Comparison of ENCODE assay signal across 7 mouse cellular contexts in genomic region chr10:79852827-79853226, GRCm38 (mm10). TPM values are rescaled to one million over a fixed set of nuclear protein-coding genes. Genes with fewer than 3 reads are reported as not detected.
A peak's percentile ranks its signal among the peaks of the same experiment; 100 is the strongest.
DNase-seq lines count a peak whose midpoint lies in the region; ATAC-seq and TF ChIP-seq lines count a peak whose summit lies in the region.

No protein-coding gene starts in this region.

- peak overlapping the region; percentile 59 for H3K4me3 ChIP-seq in lung, embryonic 16.5 days (ENCODE audit: low read length)
- peak overlapping the region; percentile 18; the same call in 1 of the 2 replicates for H3K4me3 ChIP-seq in embryonic fibroblast, embryonic 13.5 days (ENCODE audit: insufficient read depth, low read length)
- peak overlapping the region; percentile 97 for H3K4me3 ChIP-seq in intestine, embryonic 16.5 days (ENCODE audit: low read length)
- peak overlapping the region; percentile 92 for H3K4me3 ChIP-seq in neural tube, embryonic 15.5 days (replicated peaks)

- TF ChIP-seq CTCF in embryonic fibroblast, embryonic 13.5 days (IDR thresholded peaks at IDR 0.05; ENCODE audit: borderline replicate concordance, insufficient read depth, low read length), result no peak

- no peak for ATAC-seq in lung, embryonic 16.5 days (ENCODE audit: low read depth)
- no peak for ATAC-seq in intestine, embryonic 16.5 days
- ATAC-seq in neural tube, embryonic 15.5 days (ENCODE audit: low FRiP score), result no peak

- H3K27ac ChIP-seq in lung, embryonic 16.5 days (ENCODE audit: low read length), result peak overlapping the region; percentile 100
- H3K27ac ChIP-seq in embryonic fibroblast, embryonic 13.5 days (ENCODE audit: insufficient read depth, low read length), result peak overlapping the region; percentile 96
- H3K27ac ChIP-seq in intestine, embryonic 16.5 days (ENCODE audit: low read length), result peak overlapping the region; percentile 100
- H3K27ac ChIP-seq in neural tube, embryonic 15.5 days (replicated peaks), result peak overlapping the region; percentile 99

- H3K27me3 ChIP-seq in lung, embryonic 16.5 days (ENCODE audit: control insufficient read depth, insufficient read depth, low read depth, low read length), result no peaks in the 10 kb centered on the region
- H3K27me3 ChIP-seq in intestine, embryonic 16.5 days (replicated peaks; ENCODE audit: control insufficient read depth, insufficient read depth, low read length), result no peaks in the 10 kb centered on the region
- H3K27me3 ChIP-seq in neural tube, embryonic 15.5 days (replicated peaks), result no peaks in the 10 kb centered on the region

- no peak for TF ChIP-seq POLR2A in embryonic fibroblast, embryonic 13.5 days (IDR thresholded peaks at IDR 0.05; ENCODE audit: low read depth, low read length)

- H3K4me1 ChIP-seq in lung, embryonic 16.5 days (replicated peaks; ENCODE audit: control insufficient read depth, insufficient read depth, low read length), result peaks cover 36% of the 10 kb centered on the region
- H3K4me1 ChIP-seq in embryonic fibroblast, embryonic 13.5 days (ENCODE audit: control insufficient read depth, insufficient read depth, low read length), result peaks cover 13% of the 10 kb centered on the region; the same call in 1 of the 2 replicates
- peaks cover 45% of the 10 kb centered on the region for H3K4me1 ChIP-seq in intestine, embryonic 16.5 days (ENCODE audit: control insufficient read depth, insufficient read depth, low read length)
- H3K4me1 ChIP-seq in neural tube, embryonic 15.5 days, result peaks cover 53% of the 10 kb centered on the region

- H3K9me3 ChIP-seq in lung, embryonic 16.5 days (ENCODE audit: control insufficient read depth, low read length), result no peaks in the 10 kb centered on the region
- H3K9me3 ChIP-seq in intestine, embryonic 16.5 days (ENCODE audit: control insufficient read depth, low read length), result no peaks in the 10 kb centered on the region
- H3K9me3 ChIP-seq in neural tube, embryonic 15.5 days (replicated peaks), result no peaks in the 10 kb centered on the region

- peak overlapping the region; percentile 83 for H3K9ac ChIP-seq in lung, embryonic 16.5 days (ENCODE audit: low read length)
- peak overlapping the region; percentile 89 for H3K9ac ChIP-seq in intestine, embryonic 16.5 days (ENCODE audit: low read depth, low read length)
- H3K9ac ChIP-seq in neural tube, embryonic 15.5 days (replicated peaks), result peak overlapping the region; percentile 70

- peaks cover 5% of the 10 kb centered on the region; the same call in 1 of the 2 replicates for H3K36me3 ChIP-seq in lung, embryonic 16.5 days (ENCODE audit: control insufficient read depth, insufficient read depth, low read length)
- peaks cover 7% of the 10 kb centered on the region for H3K36me3 ChIP-seq in intestine, embryonic 16.5 days (ENCODE audit: control insufficient read depth, insufficient read depth, low read length)
- peaks cover 7% of the 10 kb centered on the region for H3K36me3 ChIP-seq in neural tube, embryonic 15.5 days

- no peak for DNase-seq in lung, postnatal 4 days
- DNase-seq in adrenal gland, adult 8-10 months, result no peak
- DNase-seq in adrenal gland, postnatal 14 days, result no peak

- peak overlapping the region; percentile 96 for H3K4me2 ChIP-seq in lung, embryonic 16.5 days (ENCODE audit: low read depth, low read length)
- H3K4me2 ChIP-seq in intestine, embryonic 16.5 days (ENCODE audit: low read depth, low read length), result peak overlapping the region; percentile 88
- peak overlapping the region; percentile 81 for H3K4me2 ChIP-seq in neural tube, embryonic 15.5 days

- 17% methylated on average over 8 of the region's 8 CpGs for WGBS in lung, embryonic 16.5 days
- 13% methylated on average over 8 of the region's 8 CpGs for WGBS in intestine, embryonic 16.5 days
- 15% methylated on average over 8 of the region's 8 CpGs for WGBS in neural tube, embryonic 15.5 days

RNA-seq across cellular contexts. Expression of gene Ptbp1, which starts 1.4 kb away (rescaled TPM):
- polyA plus RNA-seq in lung, embryonic 16.5 days (2015; fragmentation: Nextera tagmentation; extraction: Ambion mirVana), result 344 and 371 TPM in 2 replicates
- polyA plus RNA-seq in embryonic fibroblast, embryonic 13.5 days (2011; ENCODE audit: insufficient read length, low read depth, missing spikeins), result 351 and 422 TPM in 2 replicates
- 295 and 302 TPM in 2 replicates for polyA plus RNA-seq in intestine, embryonic 16.5 days (2015; fragmentation: Nextera tagmentation; extraction: Ambion mirVana)
- 55.8 and 121 TPM in 2 replicates for polyA plus RNA-seq in neural tube, embryonic 15.5 days (2015; fragmentation: Nextera tagmentation; extraction: Ambion mirVana)
- 100 to 1,000 TPM; 249 to 275 (median 255) TPM for total RNA-seq in adrenal gland, adult 8-10 months (2022)
- total RNA-seq in adrenal gland, postnatal 14 days (2021), result 291 and 302 TPM in 2 replicates

RNA-seq across cellular contexts. Expression of gene Prtn3, which starts 21.4 kb away (rescaled TPM):
- 3.0 and 4.0 TPM in 2 replicates for polyA plus RNA-seq in lung, embryonic 16.5 days (2015; fragmentation: Nextera tagmentation; extraction: Ambion mirVana)
- polyA plus RNA-seq in embryonic fibroblast, embryonic 13.5 days (2011; ENCODE audit: insufficient read length, low read depth, missing spikeins), result not detected in 2 replicates
- polyA plus RNA-seq in intestine, embryonic 16.5 days (2015; fragmentation: Nextera tagmentation; extraction: Ambion mirVana), result 2.7 and 2.8 TPM in 2 replicates
- polyA plus RNA-seq in neural tube, embryonic 15.5 days (2015; fragmentation: Nextera tagmentation; extraction: Ambion mirVana), result 9.0 and 9.5 TPM in 2 replicates
- total RNA-seq in adrenal gland, adult 8-10 months (2022), result under 1 TPM in 1 of 4 experiments, not detected in 3; 0.35 TPM
- total RNA-seq in adrenal gland, postnatal 14 days (2021), result 1.0 TPM in 1 of 2 replicates, not detected in the other

RNA-seq across cellular contexts. Expression of gene Plppr3, which starts 21.6 kb away (rescaled TPM):
- polyA plus RNA-seq in lung, embryonic 16.5 days (2015; fragmentation: Nextera tagmentation; extraction: Ambion mirVana), result 22.6 and 26.4 TPM in 2 replicates
- 3.1 and 4.9 TPM in 2 replicates for polyA plus RNA-seq in embryonic fibroblast, embryonic 13.5 days (2011; ENCODE audit: insufficient read length, low read depth, missing spikeins)
- 25.5 and 28.2 TPM in 2 replicates for polyA plus RNA-seq in intestine, embryonic 16.5 days (2015; fragmentation: Nextera tagmentation; extraction: Ambion mirVana)
- polyA plus RNA-seq in neural tube, embryonic 15.5 days (2015; fragmentation: Nextera tagmentation; extraction: Ambion mirVana), result 316 and 385 TPM in 2 replicates
- total RNA-seq in adrenal gland, adult 8-10 months (2022), result 1 to 10 TPM; 1.7 to 4.3 (median 3.0) TPM
- 0.93 and 2.2 TPM in 2 replicates for total RNA-seq in adrenal gland, postnatal 14 days (2021)

RNA-seq across cellular contexts. Expression of gene Misp, which starts 32.0 kb away (rescaled TPM):
- 10.6 and 13.5 TPM in 2 replicates for polyA plus RNA-seq in lung, embryonic 16.5 days (2015; fragmentation: Nextera tagmentation; extraction: Ambion mirVana)
- not detected in 2 replicates for polyA plus RNA-seq in embryonic fibroblast, embryonic 13.5 days (2011; ENCODE audit: insufficient read length, low read depth, missing spikeins)
- 204 and 210 TPM in 2 replicates for polyA plus RNA-seq in intestine, embryonic 16.5 days (2015; fragmentation: Nextera tagmentation; extraction: Ambion mirVana)
- polyA plus RNA-seq in neural tube, embryonic 15.5 days (2015; fragmentation: Nextera tagmentation; extraction: Ambion mirVana), result 0.33 and 11.5 TPM in 2 replicates
- under 1 TPM; 0.64 to 0.95 (median 0.70) TPM for total RNA-seq in adrenal gland, adult 8-10 months (2022)
- total RNA-seq in adrenal gland, postnatal 14 days (2021), result 0.26 TPM in 2 replicates

RNA-seq across cellular contexts. Expression of gene Elane, which starts 33.2 kb away (rescaled TPM):
- 0.26 and 1.2 TPM in 2 replicates for polyA plus RNA-seq in lung, embryonic 16.5 days (2015; fragmentation: Nextera tagmentation; extraction: Ambion mirVana)
- not detected in 2 replicates for polyA plus RNA-seq in embryonic fibroblast, embryonic 13.5 days (2011; ENCODE audit: insufficient read length, low read depth, missing spikeins)
- polyA plus RNA-seq in intestine, embryonic 16.5 days (2015; fragmentation: Nextera tagmentation; extraction: Ambion mirVana), result 0.42 and 2.4 TPM in 2 replicates
- 0.31 and 0.50 TPM in 2 replicates for polyA plus RNA-seq in neural tube, embryonic 15.5 days (2015; fragmentation: Nextera tagmentation; extraction: Ambion mirVana)
- not detected for total RNA-seq in adrenal gland, adult 8-10 months (2022)
- 0.70 TPM in 1 of 2 replicates, not detected in the other for total RNA-seq in adrenal gland, postnatal 14 days (2021)

Comparison
In these comparisons a context has a peak if more than half of its experiments do, and no peak if none do; other contexts are left out.
1. H3K4me3 ChIP-seq: peak in every context shown above with its lines; median percentile 97 in intestine, embryonic 16.5 days; 92 in neural tube, embryonic 15.5 days; 59 in lung, embryonic 16.5 days; 18 in embryonic fibroblast, embryonic 13.5 days.
2. RNA of gene Plppr3, which starts 21.6 kb away (polyA plus RNA-seq): 316 to 385 TPM in neural tube, embryonic 15.5 days; 25.5 to 28.2 TPM in intestine, embryonic 16.5 days, 22.6 to 26.4 TPM in lung, embryonic 16.5 days and 3.1 to 4.9 TPM in embryonic fibroblast, embryonic 13.5 days; every median in the first group is over 10 times any median in the second.
3. Peak in every context shown above with its lines, with median percentiles within 50 percentile points of each other: H3K27ac ChIP-seq, H3K4me2 ChIP-seq and H3K9ac ChIP-seq.